Mouse (Mus musculus): ENCODE measurements around the gene Arhgef19. TPM values are rescaled to one million over a fixed set of nuclear protein-coding genes. Genes with fewer than 3 reads are reported as not detected.

The Arhgef19 gene
- total RNA-seq, 2 experiments from 2014 or later: 2.6 to 3.2 TPM

Other genes starting within 250 kb of the Arhgef19 start
- gene Mfap2, start 229.1 kb upstream of the Arhgef19 start, total RNA-seq (2021): 10 to 100 TPM; 79.1 to 88.6 TPM
- gene Crocc, start 178.9 kb upstream of the Arhgef19 start, total RNA-seq (2021): 1 to 10 TPM; 3.8 to 9.3 TPM
- gene Necap2, start 161.1 kb upstream of the Arhgef19 start, total RNA-seq (2021): 10 to 100 TPM; 27.2 to 31.1 TPM
- not detected for gene Spata21, start 151.2 kb upstream of the Arhgef19 start, total RNA-seq (2021)
- gene Szrd1, start 99.7 kb upstream of the Arhgef19 start, total RNA-seq (2021): 100 to 1,000 TPM; 173 to 178 TPM
- gene Fbxo42, start 91.6 kb upstream of the Arhgef19 start, total RNA-seq (2021): 10 to 100 TPM; 10.0 to 11.4 TPM
- gene Rsg1, start 25.5 kb upstream of the Arhgef19 start, total RNA-seq (2021): under 1 TPM; 0.70 to 0.89 TPM
- gene Epha2, start 61.7 kb downstream of the Arhgef19 start, total RNA-seq (2021): 1 to 10 TPM; 3.9 to 5.9 TPM
- under 1 TPM in 1 of 2 experiments, not detected in 1; 0.16 TPM for gene Fam131c, start 128.7 kb downstream of the Arhgef19 start, total RNA-seq (2021)
- gene Clcnka, start 159.2 kb downstream of the Arhgef19 start, total RNA-seq (2021): 1 to 10 TPM; 1.2 to 1.3 TPM
- gene Clcnkb, start 176.5 kb downstream of the Arhgef19 start, total RNA-seq (2021): under 1 TPM; 0.09 to 0.45 TPM
- 100 to 1,000 TPM; 200 to 208 TPM for gene Hspb7, start 181.3 kb downstream of the Arhgef19 start, total RNA-seq (2021)
- not detected for gene Srarp, start 196.6 kb downstream of the Arhgef19 start, total RNA-seq (2021)
- gene Zbtb17, start 205.2 kb downstream of the Arhgef19 start, total RNA-seq (2021): 10 to 100 TPM; 16.1 to 17.3 TPM